Mouse (Mus musculus): ENCODE data around the gene Gtdc1.

DNA sequence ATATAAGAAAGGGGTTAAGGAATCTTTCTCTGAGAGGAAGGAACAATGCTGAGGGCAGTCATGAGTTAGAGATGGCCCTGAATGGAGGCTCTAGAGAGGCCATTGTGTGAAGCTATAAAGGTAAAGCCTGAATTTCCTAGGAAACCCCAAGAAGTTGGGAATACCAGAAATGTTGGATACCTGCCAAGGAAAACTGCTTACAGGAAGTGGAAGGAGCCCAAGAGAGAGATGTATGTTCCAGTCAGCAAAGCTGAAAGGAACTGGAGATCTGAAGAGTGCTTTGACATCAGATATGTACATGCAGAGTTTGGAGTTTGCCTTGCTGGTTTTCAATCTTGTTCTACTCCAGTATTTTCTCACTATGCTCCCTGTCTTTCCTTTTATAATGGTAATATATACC, 268.4 kb downstream of the Gtdc1 start:
- TF ChIP-seq POLR2A (IDR thresholded peaks at IDR 0.05; ENCODE audit: insufficient read depth, low read depth, low read length), result no peak
- TF ChIP-seq CTCF (IDR thresholded peaks at IDR 0.05), result no peak
